Mouse (Mus musculus) layer of hippocampus, postnatal 14 days (tissue): ENCODE measurements around the gene Mutyh. TPM values are rescaled to one million over a fixed set of nuclear protein-coding genes. Genes with fewer than 3 reads are reported as not detected.

Experiments
- DNase-seq, 2 experiments: peaks; one replicate each; pipeline ENCODE4 v3.0.0; 2021 to 2022; ENCODE audit warnings: low spot score in 2 of 2, mixed read lengths in 1 of 2
- long read RNA-seq, 2 experiments: library from polyadenylated mRNA; stranded (forward); transcript quantifications; one replicate each; pipeline ENCODE4 v2.0.0; 2021
- total RNA-seq, 2 experiments: library from RNA; stranded (reverse); gene quantifications; 2 replicates each; pipeline ENCODE4 v1.2.3; 2021

The Mutyh gene
- total RNA-seq = 1 to 10 TPM; 2.6 to 3.4 TPM
- long read RNA-seq, experiment 1, partial matches to known transcripts = 0 of 1 reads
- long read RNA-seq, experiment 1, other reads (novel, unspliced or antisense) = 0 of 1 reads
- long read RNA-seq, experiment 2, partial matches to known transcripts = 0 of 2 reads
- long read RNA-seq, experiment 2, other reads (novel, unspliced or antisense) = 2 of 2 reads

DNA sequence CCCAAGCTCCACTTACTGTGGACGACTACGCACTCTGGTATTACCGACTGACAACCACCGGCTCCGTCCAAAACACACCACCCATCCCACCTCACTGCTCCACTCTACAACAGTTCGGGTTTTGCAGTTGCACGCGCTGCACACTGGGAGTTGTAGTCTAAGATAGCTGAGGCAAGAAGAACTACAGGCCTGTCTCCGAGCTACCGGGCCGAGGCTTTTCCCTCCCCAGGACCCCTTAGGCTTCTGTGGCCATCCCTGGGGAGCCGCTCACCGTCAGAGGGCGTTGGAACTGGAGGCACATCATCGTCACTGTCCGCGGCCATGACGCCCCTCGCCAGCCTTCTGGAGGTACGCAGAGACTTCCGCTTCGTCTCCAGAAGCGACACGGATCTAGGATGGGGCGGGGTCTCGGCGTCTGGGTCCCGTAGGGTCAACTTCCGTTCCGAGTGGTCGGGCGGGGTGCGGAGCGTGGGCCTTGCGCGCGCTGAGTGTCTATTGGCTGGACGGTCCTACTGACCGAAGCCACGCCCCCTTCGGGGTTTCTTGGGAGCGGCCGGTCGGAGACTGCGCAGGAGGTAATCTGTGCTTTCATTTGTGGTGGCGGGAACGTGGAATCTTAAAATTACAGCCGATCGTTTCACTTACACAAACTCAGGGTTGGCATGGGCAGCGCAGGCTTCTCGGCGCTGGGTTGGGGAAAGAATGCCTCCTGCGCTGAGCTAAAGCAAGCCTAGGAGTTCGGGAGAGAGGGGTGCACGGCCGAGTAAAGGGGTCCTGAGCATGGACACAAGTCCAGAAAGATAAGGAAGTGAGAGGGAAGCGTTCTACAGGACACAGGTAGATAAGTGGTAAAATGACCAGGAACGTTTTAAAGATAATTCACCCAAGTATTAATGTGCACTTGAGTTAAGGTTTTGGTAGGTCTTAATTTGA is at the start of gene Mutyh, which contains the start of gene Toe1:
Mutyh (plus strand) TSS at position 527 of the 933 bp plus-strand sequence.
Toe1 (minus strand) TSS at position 444 of the 933 bp plus-strand sequence.
- DNase-seq = peak; percentile 83 to 94

GRCm38 (mm10) chr4:116761914-116762313 is 45.6 kb upstream of the Mutyh start:
- DNase-seq = no peak

- no peak for DNase-seq
These were observed 43.5 kb upstream of the Mutyh start for GRCm38 (mm10) chr4:116764001-116764400.

DNA sequence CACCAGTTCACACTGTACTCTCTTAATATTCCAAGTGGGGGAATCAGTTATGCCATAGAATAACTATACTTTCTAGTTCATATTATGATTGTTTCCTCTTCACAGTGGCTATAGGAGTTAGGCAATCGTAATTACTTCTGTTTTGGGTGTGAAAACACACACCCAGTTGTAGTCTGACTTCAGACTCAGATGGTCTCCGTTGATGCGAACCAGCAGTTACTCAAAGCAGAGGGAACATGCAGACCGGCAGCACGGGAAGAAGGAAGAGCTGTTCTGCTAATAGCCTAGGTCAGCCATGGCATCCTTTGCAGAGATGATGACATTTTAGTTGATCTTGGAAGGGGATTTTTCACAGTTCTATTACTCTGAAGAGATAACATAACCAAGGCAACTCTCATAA is 39.0 kb upstream of the Mutyh start:
- no peak for DNase-seq

GRCm38 (mm10) chr4:116769060-116769459 is 38.5 kb upstream of the Mutyh start:
- DNase-seq = no peak

- DNase-seq = no peak
These were observed 31.1 kb upstream of the Mutyh start for GRCm38 (mm10) chr4:116776391-116776790.

GRCm38 (mm10) chr4:116777079-116777478 is 30.4 kb upstream of the Mutyh start:
- DNase-seq = no peak

DNA sequence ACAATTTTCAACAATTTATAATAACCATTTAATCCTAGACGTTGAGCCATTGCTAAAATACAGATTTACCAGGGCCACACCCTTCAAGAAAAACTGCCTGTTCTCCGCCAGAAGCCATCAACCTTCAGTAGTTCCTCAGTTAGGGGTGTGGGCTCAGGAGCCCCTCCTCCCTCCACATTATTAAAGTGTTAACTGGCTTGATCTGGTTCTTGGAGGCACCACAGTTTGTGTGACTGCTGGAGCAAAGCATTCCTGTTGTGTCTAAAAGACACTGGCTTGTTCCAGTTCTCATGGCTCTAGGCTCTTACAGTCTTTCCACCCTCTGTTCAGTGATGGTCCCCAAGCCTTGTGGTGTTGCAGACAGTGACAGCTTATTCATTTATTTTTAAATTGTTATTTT is 27.0 kb upstream of the Mutyh start:
- DNase-seq = no peak

DNA sequence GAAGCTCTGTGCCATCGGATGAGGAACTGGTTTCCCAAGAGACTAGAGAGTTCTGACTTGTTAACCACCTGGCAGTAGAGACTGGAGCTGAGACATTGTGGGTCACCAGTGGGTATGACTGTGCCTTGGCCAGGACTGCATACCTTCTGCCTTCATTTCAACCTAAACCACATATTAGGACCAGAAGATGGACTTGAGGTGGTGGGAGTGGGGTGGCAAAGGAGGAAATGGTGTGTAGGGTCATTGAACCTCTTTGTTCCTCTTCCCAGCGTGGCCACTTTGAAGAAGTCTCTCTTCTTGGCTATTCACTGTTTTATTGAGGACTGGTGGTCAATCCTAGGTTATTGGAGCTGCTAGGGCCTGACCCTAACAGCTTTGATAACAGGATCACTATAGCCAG is 26.2 kb upstream of the Mutyh start:
- DNase-seq = no peak

- DNase-seq = no peak
These were observed 25.4 kb upstream of the Mutyh start for GRCm38 (mm10) chr4:116782171-116782570.

DNA sequence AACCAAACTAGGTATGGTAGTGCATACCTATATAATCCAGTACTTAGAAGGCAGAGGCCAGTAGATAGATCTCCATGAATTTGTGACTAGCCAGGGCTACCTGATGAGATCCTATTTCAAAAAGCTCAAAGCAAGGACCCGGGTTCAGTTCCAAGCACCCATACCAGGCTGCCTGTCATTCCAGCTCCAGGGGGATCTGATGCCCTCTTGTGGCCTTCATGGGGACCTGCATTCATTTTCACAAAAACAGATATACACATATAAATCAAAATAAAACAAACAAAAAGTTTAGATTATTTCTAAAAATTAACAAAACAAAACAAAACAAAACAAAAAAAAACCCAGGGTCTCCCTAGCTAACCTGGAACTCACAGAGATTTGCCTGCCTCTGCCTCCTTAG is 20.9 kb upstream of the Mutyh start:
- no peak for DNase-seq

GRCm38 (mm10) chr4:116787985-116788760 is 19.4 kb upstream of the Mutyh start:
- DNase-seq = no peak

- peak; percentile 69 to 89 for DNase-seq
These were observed 18.6 kb upstream of the Mutyh start for GRCm38 (mm10) chr4:116788956-116789355.

DNA sequence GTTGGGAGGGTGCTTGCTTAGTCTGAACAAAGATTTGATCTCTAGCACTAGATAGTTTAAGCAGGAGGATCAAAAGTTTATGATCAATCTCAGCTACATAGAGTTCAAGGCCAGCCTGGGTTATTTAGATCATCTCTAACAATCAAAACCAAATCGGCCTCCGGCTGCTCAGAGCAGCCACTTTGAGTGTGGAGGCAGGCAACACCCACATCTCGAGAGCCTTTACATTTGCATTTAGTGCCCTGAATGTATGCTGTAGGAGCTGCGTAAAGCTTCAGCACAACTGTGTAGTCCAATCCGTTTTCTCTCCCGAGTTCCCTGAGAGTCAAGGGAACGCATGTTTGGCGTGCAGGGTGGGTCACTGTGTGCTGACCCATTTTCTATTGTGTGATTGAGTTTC is 15.1 kb upstream of the Mutyh start:
- no peak for DNase-seq

- no peak for DNase-seq
These were observed 13.2 kb upstream of the Mutyh start for GRCm38 (mm10) chr4:116794273-116794672.

DNA sequence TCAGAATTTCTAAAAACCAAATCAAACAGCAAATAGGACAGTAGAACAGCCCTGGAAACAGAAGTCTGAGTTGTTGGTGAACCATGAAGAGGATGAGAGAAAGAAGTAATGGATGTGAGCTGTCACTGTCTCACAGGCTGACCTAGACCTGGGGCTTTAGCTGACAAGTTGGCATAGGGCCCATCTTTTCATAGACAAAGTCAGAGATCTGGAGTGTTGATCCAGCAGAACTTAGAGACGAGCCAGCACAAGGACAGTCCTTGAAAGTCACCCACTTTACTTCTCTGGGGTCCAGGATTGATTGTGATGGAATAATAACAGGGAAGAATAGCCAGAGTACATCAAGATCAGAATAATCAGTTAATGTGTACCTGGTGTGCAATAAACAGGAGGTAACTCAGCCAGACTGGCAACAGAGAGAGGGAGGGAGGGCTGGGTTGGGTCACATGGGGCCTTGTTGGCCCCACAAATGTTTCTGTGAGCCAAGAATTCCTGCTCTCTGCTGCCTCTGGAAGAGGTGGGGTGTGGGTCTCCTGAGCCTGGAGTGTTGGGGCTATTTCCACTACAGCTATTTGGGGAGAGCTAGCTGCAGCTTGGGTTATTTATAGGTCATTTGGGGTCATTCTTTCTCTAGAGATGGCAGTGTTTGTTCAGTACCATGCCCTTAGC is 10.9 kb upstream of the Mutyh start:
- no peak for DNase-seq

DNA sequence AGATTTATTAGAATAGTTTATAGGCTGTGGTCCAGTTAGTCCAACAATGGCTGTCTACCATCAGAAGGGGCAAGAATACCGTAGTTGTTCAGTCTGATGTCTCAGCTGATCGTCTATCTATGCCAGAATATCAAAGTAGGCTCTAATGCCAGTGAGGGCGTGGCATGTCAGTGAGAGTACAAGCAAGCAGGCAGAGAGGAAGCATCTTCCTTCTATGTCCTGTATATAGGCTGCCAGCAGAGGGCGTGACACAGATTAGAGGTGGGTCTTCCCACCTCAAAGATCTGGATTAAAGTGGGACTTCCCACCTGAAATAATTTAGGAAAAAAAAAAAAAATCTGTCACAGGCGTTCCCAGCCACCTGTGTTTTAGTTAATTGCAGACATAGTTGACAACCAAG is 7.6 kb upstream of the Mutyh start:
- no peak for DNase-seq

GRCm38 (mm10) chr4:116811012-116811411 is 3.5 kb downstream of the Mutyh start:
- no peak for DNase-seq

GRCm38 (mm10) chr4:116815276-116815675 is 7.8 kb downstream of the Mutyh start:
- DNase-seq = no peak

DNA sequence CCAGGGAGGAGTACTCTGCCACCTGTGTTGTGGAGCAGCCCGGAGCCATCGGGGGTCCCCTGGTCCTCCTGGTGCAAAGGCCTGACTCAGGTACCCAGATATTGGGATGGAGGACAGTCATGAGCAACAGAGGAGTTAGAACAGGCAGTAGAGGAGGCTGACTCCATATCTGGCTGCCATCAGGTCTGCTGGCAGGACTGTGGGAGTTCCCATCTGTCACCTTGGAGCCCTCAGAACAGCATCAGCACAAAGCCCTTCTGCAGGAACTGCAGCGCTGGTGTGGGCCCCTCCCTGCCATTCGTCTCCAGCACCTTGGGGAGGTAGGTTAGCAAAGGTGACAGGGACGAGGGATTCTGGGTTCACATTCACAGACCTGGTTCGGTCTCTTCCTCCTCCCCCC is 10.0 kb downstream of the Mutyh start:
- DNase-seq = peak; percentile 52 to 68
